Mouse (Mus musculus): ENCODE measurements at regions not wholly inside any gene's neighbourhood (a gene's known extent, or its start where the extent isn't known, plus 50 kb on each side); places are given as distances from the start of the nearest gene placed in this dataset.
"Not testable (repeated sequence)": the region's sequence is repeated elsewhere in the genome, so short reads cannot be mapped to it uniquely, and the experiment has no call there.

DNA sequence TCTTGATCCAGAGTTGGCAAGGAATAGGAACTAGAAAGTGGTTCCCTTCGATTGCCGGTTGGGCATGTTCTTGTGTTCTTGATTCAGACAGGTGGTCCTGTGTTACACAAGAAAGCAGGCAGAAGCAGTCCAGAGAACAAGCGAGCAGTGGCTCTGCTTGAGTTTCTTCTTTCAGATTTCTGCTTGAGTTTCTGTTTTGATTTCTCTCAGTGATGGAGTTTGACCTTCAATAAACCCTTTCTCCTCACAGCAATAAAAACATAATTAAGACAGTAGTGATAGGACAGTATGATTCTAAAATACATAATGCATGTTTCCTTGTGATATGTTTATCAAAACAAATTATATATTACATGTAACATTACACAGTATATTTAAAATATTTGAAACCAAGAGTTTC is 59.1 kb downstream of the Klf6 start:
- DNase-seq (ENCODE audit: low spot score in 2 of 2), result no peak

DNA sequence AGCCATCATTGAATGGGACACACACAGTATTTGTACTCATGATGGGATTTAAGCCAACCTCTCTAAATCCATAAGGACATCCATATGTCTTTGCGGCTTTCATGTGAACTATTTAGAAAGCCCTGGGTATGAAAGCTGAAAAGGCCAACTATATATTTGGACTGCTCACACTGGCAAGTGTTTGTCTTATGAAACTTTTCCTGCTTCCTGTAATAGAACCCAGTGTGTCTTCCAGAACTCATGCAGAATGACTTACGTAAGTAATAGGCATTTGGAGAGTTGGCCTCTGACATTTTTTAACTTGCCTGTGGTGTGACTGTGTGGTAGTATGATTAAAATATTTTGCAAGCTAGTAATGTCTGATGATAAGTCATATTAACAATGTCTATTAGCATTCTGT is 70.2 kb downstream of the Klf6 start:
- no peak for DNase-seq (ENCODE audit: low spot score in 2 of 2)

DNA sequence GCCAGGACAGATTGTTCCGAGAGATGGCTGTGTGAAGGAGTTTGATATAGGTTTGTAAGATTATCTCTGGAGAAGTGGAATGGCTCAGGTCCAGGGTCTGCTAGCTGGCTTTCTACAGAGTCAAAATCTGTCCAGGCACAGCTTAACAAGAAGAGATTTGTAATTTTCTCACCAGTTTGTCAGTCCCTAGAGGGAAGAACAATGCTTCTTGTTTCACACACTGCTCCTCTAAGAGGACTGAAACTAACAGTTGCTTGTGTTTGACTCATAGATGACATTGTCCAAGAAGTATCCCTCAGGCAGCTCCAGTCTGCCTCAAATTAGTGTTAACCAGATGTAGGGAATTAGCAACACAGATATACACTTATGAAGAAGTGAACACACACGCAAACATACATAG is 76.2 kb downstream of the Klf6 start:
- no peak for DNase-seq (ENCODE audit: low spot score in 2 of 2)

DNA sequence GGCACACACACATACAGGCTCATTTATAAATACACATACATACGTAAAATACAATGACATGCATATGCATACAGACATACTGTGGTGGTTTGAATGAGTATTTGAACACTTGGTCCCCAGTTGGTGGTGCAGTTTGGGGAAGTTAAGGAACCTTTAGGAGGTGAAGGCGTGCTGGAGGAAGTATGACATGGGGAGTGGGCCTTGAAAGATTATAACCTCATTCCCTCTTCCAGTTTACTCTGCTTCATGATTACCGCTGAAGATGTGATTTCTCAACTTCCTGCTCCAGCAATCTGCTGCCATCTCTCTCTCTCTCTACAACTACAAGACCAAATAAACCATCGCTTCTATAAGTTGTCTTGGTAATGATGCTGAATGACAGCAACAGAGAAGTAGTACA is 76.7 kb downstream of the Klf6 start:
- DNase-seq (ENCODE audit: low spot score in 2 of 2), result no peak

DNA sequence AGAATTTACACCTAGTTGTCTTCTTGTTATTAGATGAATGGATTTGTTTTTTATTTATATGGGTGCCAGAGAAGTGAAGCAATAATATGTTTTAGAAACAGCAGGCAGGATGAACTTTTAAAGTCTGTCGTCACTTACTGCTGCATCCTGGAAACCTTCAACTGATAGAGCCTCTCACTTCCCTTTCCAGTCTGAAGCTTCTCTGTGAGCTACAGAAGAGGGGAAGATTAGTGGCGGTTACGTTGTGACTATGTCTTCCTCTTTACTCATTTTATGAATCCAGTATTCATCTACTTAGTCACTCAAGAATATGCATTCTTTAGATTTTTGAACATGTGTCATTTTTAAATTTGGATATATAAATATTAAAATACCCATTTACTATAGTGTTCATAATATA is 78.1 kb downstream of the Klf6 start:
- DNase-seq (ENCODE audit: low spot score in 2 of 2), result no peak

DNA sequence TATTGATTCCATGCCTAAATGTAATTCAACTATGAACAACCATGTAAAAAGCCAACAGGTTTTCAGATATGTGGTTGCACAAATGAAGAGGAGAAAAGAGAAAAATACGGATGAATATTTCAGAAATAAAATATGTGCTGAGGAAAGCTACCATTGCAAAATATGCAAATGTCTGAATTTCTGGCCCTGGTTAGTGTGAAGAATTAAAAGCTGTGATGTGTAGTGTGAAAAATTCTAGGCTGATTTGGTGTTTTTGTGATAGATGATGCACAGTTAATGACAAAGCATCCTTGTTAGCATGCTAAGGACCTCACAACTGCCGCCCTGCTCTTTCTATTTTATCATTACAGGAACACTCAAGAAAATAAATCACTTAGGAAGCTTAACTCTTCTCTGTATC is 91.6 kb downstream of the Klf6 start:
- no peak for DNase-seq (ENCODE audit: low spot score in 2 of 2)

DNA sequence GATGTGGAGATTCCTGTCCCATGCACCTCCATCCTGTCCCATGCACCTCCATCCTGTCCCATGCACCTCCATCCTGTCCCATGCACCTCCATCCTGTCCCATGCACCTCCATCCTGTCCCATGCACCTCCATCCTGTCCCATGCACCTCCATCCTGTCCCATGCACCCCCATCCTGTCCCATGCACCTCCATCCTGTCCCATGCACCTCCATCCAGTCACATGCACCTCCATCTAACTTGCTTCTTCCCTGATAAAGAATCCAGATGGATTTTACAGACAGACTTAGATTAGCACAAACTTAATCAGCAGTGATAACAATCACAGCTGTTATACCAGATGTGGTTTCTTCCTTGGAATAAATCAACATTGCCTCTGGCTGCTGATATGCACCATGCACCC is 93.8 kb downstream of the Klf6 start:
- DNase-seq (ENCODE audit: low spot score in 2 of 2), result not testable (repeated sequence)

DNA sequence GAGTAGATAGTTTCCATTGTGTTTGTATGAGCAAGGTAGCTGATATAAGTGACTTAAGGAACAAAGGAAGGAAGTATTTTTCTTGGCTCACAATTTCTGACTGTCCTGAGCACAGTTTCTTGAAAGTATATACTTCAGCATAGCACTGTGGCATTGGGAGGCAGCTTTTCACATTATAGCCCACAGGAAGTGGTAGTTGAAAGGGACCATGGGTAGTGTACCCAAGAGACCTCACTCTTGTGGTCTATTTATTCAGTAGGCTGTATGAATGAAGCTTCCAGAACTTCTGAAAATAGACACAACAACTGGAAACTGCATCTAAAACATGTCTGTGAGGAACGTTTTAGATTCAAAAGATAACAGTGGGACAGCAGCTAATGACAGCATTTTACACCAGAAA is 94.9 kb downstream of the Klf6 start:
- DNase-seq (ENCODE audit: low spot score in 2 of 2), result no peak

DNA sequence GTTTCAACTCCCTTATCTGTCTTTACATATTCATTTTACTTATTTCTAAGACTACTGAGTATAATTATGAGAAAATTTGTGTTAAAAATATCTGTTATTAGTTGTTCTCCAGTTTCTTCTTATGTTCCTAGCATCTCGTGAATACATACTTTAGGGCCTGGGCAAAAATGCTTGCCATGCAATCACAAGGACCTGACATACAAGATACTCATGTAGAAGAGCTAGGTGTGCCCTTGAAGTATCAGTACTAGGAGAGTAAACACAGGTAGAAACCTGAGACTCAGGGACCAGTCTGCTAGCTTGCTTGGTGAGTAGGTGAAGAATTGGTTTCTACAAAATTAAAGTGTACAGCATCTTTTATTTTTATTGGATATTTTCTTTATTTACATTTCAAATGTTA is 101.7 kb downstream of the Klf6 start:
- DNase-seq (ENCODE audit: low spot score in 2 of 2), result no peak

DNA sequence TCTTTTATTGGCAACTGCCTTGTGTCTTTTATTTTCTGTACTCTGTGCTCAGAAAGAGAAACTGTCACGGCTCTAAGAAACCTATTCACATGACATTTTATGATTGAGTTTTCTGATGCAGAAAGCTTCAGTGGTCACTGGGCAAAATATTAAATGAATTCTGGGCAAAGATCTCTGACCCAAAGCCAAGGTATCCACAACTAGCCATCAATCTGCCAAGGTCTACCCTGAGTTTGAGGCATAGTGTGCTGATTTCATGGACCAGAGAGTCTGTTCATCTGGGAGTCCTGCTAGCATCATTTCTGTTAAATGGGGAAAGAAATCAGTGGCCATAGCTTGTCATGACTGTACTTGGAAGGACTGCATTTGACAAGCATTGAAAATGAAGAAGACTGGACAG is 103.3 kb downstream of the Klf6 start:
- no peak for DNase-seq (ENCODE audit: low spot score in 2 of 2)

DNA sequence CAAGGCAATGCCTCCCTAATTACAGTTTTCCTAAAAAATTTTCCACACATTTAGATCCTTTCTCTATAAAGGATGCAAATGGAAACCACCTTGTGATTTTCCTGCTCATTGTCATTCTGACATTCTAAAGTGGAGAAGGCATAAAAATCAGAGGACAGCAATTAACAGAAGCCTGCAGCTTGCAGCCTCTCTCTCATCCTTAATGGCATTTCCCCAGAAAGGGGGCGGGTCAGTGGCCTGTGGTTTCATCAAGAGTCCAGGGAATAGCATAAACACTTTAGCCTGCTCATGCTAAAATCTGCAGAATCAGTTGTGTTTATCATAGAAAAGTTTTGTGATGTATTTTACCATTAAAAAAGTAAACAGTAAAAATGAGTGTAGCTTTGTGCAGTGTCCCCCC is 117.3 kb downstream of the Klf6 start:
- DNase-seq (ENCODE audit: low spot score in 2 of 2), result no peak

DNA sequence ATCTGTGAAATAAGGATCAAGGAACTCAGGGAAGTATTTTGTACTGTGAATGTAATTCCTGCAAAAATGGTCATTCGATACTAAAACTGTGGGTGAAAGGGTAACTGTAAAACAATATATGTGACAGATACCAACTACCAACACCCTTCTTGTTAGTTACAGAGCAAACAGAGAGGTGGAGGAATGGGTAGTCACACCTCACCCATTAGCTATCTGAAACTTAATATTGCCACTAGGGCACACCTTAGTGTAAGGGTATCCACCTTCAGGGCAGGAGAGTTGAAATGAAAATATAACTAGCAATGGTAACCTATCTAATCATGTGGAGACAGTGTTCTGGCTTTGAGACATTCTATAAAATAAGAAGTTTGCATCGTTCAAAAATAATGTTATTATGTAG is 126.2 kb downstream of the Klf6 start:
- DNase-seq (ENCODE audit: low spot score in 2 of 2), result no peak

DNA sequence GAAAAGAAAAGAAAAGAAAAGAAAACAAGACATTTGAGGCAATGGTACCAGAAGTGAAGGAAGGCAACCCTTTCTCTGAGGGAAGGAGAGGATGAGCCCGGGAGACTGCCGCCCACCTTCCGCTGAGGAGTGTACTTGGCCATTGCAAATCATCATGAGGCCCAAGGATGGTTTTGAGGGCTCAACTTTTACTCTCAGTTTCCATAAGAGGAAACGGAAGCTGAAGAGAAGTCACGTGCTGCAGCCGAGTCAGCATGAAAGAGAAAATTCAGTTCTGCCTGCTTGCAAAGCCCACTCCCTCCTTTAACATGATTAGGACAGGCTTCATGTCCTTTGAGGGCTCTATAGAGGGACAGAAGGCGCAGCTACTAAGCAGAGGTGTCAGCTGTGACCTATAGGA is 127.1 kb downstream of the Klf6 start:
- DNase-seq (ENCODE audit: low spot score in 2 of 2), result no peak

DNA sequence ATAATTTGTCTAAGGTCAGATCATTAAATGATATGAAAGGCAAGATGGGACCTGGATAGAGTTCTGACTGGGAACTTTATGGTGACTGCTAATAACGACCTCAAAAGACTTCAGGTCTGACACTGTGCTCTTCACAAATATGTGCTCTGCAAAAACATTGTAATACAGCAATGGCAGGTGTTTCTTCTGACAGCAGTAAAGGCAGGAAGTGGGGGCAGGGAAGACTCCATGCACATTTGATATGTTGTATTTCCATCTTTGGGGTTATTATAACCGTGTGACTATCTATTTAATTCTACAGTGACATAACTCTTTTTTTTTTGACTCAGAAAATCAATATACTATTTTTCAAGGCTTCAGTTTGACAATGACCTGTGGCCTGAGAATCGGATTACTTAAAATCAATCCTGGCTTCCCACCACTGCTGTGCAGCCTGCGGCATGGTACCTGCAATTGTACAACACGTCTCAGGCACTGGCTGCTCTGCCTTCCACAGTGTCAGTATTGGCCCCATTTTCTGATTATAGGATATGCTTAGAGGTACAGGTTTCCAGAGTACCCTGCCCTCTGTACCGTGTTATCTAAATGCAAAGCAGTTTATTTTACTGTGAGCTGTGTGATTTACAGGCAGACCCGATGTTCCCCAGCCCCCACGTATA is 139.4 kb downstream of the Klf6 start:
- no peak for DNase-seq (ENCODE audit: low spot score in 2 of 2)

DNA sequence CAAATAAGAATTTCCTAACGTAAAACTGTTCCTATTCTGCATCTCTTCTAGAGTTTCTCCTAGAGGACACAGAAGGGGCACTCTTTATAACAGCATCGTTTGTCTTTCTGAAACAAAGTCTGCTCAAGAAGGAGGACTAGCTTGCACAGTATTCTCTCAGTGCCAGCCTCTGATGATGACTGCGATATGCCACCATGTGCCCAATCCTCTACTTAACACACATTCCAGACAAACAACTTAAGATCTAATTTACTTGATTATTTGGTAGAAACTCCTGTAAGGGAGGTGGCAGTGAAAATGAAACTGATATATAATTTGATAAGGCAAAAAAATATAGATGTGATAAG is 139.9 kb downstream of the Klf6 start:
- DNase-seq (ENCODE audit: low spot score in 2 of 2), result no peak

DNA sequence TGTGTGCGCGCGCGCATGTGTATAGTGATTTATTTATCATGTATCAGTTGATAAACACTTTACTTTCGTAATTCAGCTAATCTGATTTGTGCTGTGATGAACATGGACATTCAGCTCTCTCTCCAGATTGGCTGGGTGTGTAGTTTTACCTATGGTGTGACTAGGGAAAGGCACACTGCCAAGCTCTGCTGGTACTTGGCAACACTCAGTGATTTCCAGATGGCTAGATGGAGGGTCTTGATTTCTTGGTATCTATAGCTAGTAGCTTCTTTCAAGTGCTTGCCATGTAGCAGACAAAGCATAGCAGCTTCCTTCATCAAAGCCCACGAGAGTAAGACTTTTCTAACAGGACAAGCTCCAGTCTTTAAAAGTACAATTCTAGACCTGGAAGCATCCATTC is 144.6 kb downstream of the Klf6 start:
- DNase-seq (ENCODE audit: low spot score in 2 of 2), result no peak

DNA sequence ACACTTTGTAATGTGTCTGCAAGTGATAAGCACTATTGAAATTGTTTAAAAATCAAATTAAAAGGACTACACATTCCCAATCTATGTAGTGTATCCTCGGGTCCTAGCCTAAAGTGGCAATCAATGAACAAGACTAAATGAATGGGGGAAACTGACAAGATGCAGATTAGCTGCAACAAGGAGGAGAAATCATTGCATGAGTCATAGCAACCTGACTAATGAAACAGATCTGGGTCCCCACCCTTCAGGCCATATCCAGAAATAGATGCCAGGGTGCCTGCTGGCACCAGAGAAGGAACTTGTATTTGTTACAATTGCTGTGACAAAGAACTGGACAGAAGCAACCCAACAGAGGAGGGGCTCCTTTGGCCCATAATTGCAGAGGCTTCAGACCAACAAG is 148.4 kb downstream of the Klf6 start:
- DNase-seq (ENCODE audit: low spot score in 2 of 2), result no peak

DNA sequence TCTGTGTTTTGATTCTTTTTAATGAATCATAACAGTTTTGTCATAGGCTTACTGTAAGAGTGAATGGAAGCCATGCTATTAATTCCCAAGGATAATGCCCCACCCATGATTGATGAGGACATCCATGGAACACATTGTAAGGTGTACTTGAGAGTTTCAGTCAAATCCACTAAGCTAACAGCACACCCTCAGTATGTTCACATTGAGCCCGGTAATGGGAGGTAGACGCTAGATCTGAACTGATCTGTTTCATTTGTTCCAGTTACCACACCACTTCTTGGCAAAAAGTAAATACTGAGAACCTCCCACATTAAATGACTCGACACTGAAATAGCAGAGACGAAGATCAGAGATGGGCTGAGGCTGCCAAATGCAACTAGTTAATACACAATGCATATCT is 165.9 kb downstream of the Klf6 start:
- DNase-seq (ENCODE audit: low spot score in 2 of 2), result no peak

DNA sequence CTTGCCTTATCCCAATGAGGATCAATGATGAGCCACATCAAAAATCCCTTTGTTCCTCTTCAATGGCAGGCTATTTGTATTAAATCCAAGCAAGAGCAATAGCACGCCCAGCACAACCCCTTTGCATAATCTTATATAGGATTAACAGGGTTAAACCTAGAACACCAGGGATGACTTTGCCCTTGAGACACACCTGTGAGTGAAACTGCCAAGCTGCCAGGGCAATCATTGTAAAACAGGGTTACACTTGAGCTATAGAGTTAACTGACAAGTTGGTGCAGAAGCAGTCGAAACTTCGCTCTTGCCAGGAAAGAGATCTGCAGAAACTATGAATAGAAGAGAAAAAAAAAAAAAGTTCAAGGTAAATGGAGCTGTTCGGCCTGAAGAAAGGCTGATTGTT is 167.6 kb downstream of the Klf6 start:
- no peak for DNase-seq (ENCODE audit: low spot score in 2 of 2)

DNA sequence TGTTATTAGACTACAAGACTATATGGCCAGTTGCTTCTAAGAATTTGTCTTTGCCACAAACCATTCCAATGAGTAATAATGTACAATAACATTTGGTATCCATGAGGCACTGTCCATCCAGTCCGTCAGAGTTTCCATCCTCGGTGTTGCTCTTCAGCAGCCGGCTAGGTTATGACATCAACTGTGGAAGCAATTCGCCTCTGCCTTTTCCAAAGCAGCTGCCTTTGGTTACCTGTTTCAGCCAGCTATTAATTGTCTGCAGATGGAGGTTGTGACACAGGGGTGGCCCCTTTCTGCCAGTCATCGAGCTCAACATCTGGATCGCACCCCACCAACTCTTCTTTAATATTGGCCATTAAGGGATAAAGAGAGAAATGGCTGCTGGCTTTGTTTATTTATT is 168.2 kb downstream of the Klf6 start:
- no peak for DNase-seq (ENCODE audit: low spot score in 2 of 2)

DNA sequence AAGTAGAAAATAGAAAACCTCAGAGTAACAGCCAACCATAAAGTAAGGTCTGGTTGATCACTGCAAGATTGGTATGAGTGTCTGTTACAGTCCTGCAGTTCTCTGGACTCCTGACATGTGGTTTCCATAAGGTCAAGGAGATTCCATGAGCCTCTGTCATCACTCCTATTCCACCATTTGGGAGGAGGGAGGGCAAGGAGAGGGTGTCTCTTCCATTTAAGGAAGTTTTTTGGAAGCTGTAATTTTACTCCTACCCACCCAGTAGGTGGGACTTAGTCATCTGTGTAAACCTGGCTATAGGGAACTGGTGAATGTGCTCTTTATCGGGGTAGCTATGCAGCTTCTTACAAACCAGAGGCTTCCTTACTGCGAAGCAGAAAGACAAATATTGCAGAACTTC is 168.8 kb downstream of the Klf6 start:
- DNase-seq (ENCODE audit: low spot score in 2 of 2), result no peak

DNA sequence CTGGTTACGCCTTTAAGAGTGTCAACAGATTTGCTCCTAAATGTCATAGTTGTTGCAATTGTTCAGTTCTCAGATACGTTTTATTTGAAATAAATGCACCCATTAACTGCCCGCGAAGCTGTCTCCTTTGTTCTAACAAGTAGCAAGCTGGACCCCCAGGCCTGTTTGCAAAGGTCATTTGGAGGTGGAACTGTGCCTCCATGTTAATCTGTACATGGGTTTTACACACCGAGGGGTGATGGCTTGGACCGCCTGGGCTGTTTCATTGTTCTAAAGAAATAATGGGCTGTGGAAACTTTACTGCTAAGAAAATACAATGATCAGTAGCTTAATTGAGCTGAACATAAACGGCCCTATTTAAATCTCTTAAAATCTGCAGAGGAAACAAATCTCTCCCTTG is 178.8 kb downstream of the Klf6 start:
- no peak for DNase-seq (ENCODE audit: low spot score in 2 of 2)

DNA sequence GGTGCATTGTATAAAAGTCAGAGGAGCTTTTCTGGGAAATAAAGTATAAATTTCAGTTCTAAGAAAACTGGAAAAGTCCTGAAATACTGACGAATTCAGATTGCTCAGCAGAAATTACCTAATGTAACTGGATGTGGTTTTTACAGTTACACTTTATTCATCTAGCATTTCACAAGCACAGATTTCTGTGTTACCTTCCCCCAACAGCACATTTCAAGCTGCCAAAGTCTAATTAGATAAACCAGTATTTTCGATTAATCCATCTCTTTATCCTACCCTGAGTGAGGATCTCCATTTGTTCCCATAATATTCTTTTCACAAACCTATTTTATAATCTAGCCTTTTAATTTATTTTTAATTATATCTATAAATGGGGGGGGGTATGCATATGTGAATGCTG is 179.4 kb downstream of the Klf6 start:
- DNase-seq (ENCODE audit: low spot score in 2 of 2), result no peak

DNA sequence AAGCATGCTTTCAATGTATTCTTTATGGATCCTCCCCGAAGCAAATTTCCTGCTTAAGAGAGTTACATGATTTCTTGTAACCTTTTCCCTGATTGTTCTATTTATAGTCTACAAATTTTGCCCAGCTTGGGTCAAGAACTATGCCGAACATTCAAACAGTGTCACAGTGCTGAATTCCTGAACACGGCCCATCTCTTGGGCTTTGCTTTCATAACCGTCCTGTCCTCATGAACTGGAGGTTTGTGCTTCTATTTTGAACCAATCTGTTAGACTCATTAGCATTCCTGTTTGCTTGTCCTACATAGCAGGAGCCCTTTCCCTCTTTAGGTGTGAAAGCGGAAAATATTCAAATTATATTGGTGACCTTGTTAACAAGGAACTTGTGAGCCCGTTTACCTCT is 181.2 kb downstream of the Klf6 start:
- no peak for DNase-seq (ENCODE audit: low spot score in 2 of 2)
